Mouse (Mus musculus) lung, adult 18-20 months (tissue): ENCODE data around the gene Ppm1h.
A peak's percentile ranks its signal among the peaks of the same experiment; 100 is the strongest.

Experiments used
- DNase-seq, 2 experiments: peaks; one replicate each; pipeline ENCODE4 v3.0.0; 2022; ENCODE audit warnings: mixed read lengths in 2 of 2

Gene Ppm1h

GRCm38 (mm10) chr10:122862386-122863023 is 183.9 kb downstream of the Ppm1h start:
- no peak for DNase-seq

- DNase-seq: peak; percentile 52 to 72
Observed at GRCm38 (mm10) chr10:122869865-122870503, 191.4 kb downstream of the Ppm1h start.

DNA sequence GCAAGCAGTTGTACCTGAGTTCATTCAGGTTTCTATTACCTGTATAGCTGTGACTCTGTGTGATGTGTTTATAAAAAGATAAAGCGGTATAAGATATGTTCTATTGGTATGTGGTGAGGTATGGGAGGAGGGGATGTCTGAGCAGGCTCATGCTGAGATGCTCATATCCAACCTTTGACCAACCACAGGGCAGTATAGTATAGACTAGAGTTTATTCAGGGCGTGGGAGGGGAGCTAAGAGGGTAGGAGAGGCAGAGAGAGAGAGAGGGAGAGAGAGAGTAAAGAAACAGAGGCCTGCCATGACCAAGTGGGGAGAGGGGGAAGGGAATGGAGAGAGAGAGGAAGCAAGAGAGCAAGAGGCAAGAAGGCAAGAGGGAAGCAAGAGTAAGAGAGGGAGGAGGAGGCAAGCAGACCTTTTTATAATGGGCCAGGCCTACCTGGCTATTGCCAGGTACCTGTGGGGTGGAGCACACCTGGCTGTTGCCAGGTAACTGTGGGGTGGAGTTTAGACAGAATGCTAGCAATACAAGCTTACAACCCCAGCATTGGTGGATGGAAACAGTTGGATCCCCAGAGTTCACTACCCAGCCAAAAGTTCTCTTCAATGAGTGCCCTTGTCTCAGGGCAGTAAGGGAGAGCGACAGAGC is 192.4 kb downstream of the Ppm1h start:
- peak in 1 of 2 experiments; percentile 24 for DNase-seq

DNA sequence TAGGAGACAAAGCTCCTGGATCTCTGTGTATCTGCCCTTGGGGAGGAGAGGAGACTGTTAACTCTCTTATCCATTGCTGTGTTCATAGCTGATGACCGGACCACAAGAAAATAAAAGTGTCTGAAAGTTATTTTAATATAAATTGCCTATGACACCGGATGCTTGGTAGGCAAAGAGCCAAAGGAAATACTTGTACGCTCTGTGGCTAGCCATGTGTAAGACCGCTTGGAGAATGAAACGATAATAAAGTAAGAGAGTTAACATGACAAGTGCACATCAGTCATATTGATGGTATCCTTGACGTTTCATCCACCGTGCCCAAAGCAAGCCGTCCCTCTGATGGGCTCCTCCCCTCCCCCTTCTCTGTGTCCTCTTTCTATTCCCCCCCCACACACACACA is 194.2 kb downstream of the Ppm1h start:
- no peak for DNase-seq

- no peak for DNase-seq
Observed at GRCm38 (mm10) chr10:122876964-122877363, 198.4 kb downstream of the Ppm1h start.

GRCm38 (mm10) chr10:122877436-122877835 is 198.9 kb downstream of the Ppm1h start:
- no peak for DNase-seq

GRCm38 (mm10) chr10:122881456-122881855 is 202.9 kb downstream of the Ppm1h start:
- no peak for DNase-seq

GRCm38 (mm10) chr10:122882614-122883013 is 204.1 kb downstream of the Ppm1h start:
- no peak for DNase-seq

- no peak for DNase-seq
Observed at GRCm38 (mm10) chr10:122883823-122884743, 205.5 kb downstream of the Ppm1h start.

DNA sequence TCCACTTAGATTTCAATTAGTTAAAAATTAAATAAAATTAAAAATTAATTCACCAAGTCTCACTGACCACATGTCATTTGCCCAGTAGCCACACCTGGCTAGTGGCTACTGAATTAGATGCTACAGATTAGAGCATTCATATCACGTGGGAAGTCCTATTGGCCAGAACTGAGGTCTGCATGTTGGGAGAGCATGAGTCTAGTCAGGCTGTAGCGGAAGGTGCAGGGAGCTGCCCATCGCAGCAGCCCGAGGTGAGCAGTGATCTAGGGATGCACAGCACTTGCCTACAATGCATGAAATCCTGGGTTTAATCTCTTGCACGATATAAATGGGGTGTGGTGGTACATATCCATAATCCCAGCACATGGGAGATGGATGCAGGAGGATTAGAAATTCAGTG is 206.7 kb downstream of the Ppm1h start:
- DNase-seq: no peak

GRCm38 (mm10) chr10:122886055-122886915 is 207.7 kb downstream of the Ppm1h start:
- peak in 1 of 2 experiments; percentile 34 for DNase-seq

- DNase-seq: no peak
Observed at GRCm38 (mm10) chr10:122886916-122887527, 208.5 kb downstream of the Ppm1h start.

DNA sequence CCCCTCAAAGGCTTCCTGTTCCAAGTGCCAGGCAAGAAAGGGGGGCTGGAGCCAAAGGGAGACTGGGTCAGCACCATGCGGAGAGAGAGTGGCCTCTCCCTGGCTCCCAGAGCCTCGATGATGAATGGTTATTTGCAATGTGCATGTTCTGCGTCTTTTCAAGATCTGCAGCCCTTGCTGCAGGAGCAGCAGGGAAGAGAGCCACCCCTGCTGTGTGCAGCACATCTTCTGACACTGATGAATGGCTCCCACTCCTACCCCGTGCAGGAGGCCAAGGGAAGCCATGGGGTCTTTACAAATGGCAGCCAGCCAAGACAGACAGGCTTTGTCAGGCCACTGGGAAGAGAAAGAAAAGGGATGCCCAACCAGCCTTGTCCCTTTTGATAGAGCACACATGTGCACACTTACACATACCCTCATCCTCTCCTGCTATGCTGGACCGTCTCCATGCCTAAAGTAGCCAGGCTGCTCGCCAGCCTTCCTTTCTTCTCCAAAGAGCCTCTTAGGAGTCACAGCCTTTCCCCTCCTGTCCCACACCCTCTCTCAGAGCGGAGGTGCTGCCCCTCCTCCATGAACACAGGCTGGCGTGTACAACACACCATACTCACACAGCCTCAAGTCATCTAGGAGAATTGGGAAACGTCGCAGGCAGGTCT is 209.1 kb downstream of the Ppm1h start:
- DNase-seq: peak; percentile 32 to 34

DNA sequence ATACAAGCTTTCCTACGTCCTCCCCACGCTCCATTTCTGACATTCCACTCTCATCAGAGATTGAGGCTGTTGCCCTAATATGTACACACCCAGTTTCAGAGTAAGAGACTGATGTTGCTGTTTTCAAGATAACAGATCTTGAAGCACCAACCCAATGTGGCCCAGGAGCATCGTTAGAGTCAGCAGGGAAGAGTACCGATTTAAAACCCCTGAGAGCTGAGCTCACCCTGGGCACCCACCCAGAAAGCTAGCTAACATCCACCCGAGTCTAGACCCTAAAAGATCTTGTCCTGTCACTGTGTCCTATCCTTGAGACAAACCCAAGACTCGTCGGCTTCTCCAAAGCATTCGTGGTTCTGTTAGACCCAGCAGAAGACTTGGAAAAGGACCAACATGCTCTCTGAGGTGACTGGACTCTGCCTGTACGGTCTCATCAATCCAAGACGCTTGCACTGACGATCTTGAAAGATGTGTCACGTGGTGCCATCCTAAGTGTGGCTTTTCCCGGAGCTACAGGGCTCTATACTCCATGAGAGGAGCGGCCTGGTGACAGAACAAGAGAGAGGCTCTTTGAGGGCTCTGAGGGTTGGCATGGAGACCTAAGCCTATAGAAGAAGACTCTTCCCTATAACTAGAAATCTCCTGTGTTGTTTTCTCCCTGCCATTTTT is 212.3 kb downstream of the Ppm1h start:
- no peak for DNase-seq

DNA sequence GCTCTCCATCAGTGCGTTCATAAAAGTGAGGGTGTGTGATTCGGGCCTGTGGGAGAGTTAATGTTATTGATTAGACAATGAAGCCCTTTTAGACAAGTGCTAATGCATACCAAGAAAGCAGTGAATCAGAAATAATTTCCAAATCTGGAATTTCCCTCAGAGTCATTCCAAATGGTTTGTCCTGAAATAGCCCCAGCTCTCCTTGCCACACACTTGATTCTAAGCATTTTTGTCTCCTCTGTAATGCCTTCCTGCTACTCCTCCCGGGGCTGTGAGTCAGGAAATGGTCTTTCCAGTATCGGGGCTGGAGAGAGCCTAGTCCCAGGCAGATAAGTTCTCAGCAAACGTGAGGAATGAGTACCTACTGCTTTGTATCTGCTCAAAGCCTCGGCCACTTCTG is 212.9 kb downstream of the Ppm1h start:
- DNase-seq: peak in 1 of 2 experiments; percentile 39

DNA sequence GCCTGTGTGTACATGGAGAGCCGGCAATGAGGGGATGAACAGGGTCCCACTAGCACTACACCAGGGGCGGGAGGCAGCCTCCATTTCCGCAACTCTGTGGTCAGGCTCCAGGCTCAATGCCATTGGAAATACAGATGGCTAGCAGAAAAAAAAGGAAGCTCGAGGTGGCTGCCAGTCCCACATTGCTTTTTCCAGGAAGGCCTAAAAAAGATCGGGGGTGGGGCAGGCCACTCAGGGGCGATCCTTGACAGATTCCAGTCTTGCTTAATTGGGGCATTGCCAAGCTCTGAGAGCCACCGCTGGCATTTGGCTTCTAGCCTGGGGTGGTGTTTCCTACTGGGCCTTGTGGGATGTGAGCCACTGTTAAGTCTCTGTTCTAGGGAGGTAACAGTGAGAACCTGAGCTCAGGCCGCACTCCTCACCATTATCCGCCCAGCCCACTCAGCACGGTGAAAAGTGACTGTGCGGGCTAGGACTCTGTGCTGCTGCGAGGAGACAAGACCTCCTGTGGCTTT is 216.1 kb downstream of the Ppm1h start:
- peak; percentile 92 to 94 for DNase-seq

GRCm38 (mm10) chr10:122895121-122895770 is 216.7 kb downstream of the Ppm1h start:
- peak; percentile 49 to 65 for DNase-seq

- no peak for DNase-seq
Observed at GRCm38 (mm10) chr10:122899971-122900370, 221.4 kb downstream of the Ppm1h start.

DNA sequence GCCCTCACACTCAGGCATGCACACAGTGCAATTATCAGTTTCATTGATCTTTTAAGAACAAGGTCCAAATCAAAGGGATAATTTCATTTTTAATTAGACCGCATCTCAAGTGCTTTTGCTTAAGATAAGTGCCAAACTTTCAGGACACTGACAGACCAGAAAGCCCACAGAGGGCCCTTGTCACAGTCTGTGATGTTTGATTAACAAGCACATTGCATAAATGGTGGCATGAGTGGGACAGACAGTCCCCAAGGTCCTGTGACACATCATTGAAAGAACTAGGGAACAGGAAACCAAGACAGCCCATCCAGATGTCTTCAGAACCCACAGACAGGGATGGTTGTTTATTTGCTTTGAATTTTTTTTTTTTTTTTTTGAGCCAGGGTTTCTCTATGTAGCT is 221.9 kb downstream of the Ppm1h start:
- DNase-seq: peak in 1 of 2 experiments; percentile 35

DNA sequence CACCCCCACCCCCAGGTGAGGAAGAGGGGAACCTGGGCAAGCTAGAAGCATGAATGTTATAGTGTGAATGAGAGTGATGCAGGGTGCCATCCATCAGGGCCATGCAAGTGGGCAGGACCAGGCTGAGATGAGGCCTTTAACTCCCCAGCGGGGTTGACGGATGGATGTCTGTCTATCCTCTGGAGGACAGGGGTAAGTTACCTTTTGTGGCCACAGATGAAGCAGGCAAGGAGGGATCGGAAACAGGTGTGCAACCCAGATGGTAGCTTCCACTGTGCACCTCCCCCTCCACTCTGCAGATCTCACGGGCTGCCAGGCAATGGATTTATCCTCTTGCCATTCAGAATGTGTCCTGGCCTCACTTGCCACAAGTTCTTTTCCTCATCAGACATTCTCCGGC is 222.8 kb downstream of the Ppm1h start:
- no peak for DNase-seq
